Mouse (Mus musculus): ENCODE measurements around the gene Grid1. TPM values are rescaled to one million over a fixed set of nuclear protein-coding genes. Genes with fewer than 3 reads are reported as not detected.

Grid1 gene
- polyA plus RNA-seq, 1 experiment = 0.24 TPM

DNA sequence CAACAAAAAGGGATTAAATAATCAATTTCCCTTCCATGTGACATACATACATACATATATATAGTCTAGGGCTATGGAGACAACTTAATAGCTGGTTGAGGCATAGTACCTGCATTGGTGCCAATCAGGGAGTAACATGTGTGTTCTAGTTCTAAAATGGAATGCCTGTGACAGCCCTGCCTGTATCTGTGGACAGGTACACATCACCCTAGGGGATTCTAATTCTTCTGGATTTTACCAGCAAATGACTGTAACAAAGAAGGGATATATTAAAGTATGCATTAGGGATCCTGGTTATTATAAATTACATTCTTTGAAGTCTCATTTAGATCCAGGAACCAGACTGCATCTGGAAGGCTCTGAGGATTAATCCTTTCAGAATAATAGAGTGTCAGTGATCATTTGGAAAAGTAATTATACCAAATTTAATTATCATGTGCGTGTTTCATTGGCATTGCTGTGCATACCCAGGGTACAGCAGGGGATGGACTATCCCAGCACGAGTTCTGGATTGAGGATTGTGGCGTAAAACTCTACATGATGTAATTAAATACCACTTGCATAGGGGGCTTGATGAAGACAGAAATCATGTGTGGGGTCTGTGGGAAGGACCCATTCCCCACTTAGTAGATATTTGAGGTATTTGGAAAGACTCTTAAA lies 584.5 kb downstream of the Grid1 start:
- Histone ChIP-seq H3K36me3 (ENCODE audit: control insufficient read depth, insufficient read depth, low read length, poor library complexity, severe bottlenecking) (no peaks in the 10 kb centered on the region), H3K27me3 (ENCODE audit: control insufficient read depth, insufficient read depth, low read length, poor library complexity, severe bottlenecking) (no peaks in the 10 kb centered on the region; the same call in 1 of the 2 replicates), H3K4me1 (ENCODE audit: control insufficient read depth, insufficient read depth, low read length) (no peaks in the 10 kb centered on the region), H3K9me3 (replicated peaks; ENCODE audit: control insufficient read depth, insufficient read depth, low read length, poor library complexity, severe bottlenecking) (no peaks in the 10 kb centered on the region), H3K27ac (ENCODE audit: insufficient read depth, low read length) (no peak overlapping the region), H3K4me3 (ENCODE audit: low read depth, low read length) (no peak overlapping the region), H3K9ac (ENCODE audit: low read depth, poor library complexity, severe bottlenecking) (no peak overlapping the region)
- TF ChIP-seq EP300 (IDR thresholded peaks at IDR 0.05; ENCODE audit: insufficient read depth, low read depth, low read length) (no peak), POLR2A (IDR thresholded peaks at IDR 0.05; ENCODE audit: insufficient read depth, low read length) (no peak), CTCF (IDR thresholded peaks at IDR 0.05; ENCODE audit: low read depth, low read length) (no peak)

DNA sequence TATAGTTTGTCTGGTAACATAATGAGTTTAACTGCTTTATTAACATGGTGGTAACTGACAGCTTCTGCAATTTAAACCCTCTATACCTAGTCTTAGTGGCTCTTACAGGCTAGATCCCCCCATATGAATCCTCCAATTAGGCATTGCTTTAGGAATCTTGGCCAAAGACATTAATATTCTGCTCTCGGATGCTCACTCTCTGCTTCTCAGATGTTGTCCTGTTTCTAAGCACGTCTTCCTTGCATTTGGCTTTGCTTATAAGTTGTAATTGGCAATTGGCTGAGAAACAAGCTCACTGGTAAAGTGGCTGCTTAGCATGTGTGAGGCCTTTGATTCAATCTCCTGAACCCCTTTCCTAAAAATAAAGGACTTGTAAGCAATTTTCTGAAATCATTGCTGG lies 610.4 kb downstream of the Grid1 start:
- H3K27me3 ChIP-seq (ENCODE audit: control insufficient read depth, insufficient read depth, low read length, poor library complexity, severe bottlenecking) = no peaks in the 10 kb centered on the region
- H3K9ac ChIP-seq (ENCODE audit: low read depth, poor library complexity, severe bottlenecking) = no peak overlapping the region
- TF ChIP-seq CTCF (IDR thresholded peaks at IDR 0.05; ENCODE audit: low read depth, low read length) (no peak), POLR2A (IDR thresholded peaks at IDR 0.05; ENCODE audit: insufficient read depth, low read length) (no peak), EP300 (IDR thresholded peaks at IDR 0.05; ENCODE audit: insufficient read depth, low read depth, low read length) (no peak)
- no peak overlapping the region for H3K27ac ChIP-seq (ENCODE audit: insufficient read depth, low read length)
- no peaks in the 10 kb centered on the region for H3K4me1 ChIP-seq (ENCODE audit: control insufficient read depth, insufficient read depth, low read length)
- 0 out of 2 replicates have a peak, but pooled peaks cover 3% of the 10 kb centered on the region for H3K9me3 ChIP-seq (replicated peaks; ENCODE audit: control insufficient read depth, insufficient read depth, low read length, poor library complexity, severe bottlenecking)
- no peak overlapping the region for H3K4me3 ChIP-seq (ENCODE audit: low read depth, low read length)
- no peaks in the 10 kb centered on the region for H3K36me3 ChIP-seq (ENCODE audit: control insufficient read depth, insufficient read depth, low read length, poor library complexity, severe bottlenecking)

- no peaks in the 10 kb centered on the region for H3K4me1 ChIP-seq (ENCODE audit: control insufficient read depth, insufficient read depth, low read length)
- TF ChIP-seq CTCF (IDR thresholded peaks at IDR 0.05; ENCODE audit: low read depth, low read length) (no peak), EP300 (IDR thresholded peaks at IDR 0.05; ENCODE audit: insufficient read depth, low read depth, low read length) (no peak), POLR2A (IDR thresholded peaks at IDR 0.05; ENCODE audit: insufficient read depth, low read length) (no peak)
Measured at GRCm38 (mm10) chr14:35453702-35454101, 633.8 kb downstream of the Grid1 start.

DNA sequence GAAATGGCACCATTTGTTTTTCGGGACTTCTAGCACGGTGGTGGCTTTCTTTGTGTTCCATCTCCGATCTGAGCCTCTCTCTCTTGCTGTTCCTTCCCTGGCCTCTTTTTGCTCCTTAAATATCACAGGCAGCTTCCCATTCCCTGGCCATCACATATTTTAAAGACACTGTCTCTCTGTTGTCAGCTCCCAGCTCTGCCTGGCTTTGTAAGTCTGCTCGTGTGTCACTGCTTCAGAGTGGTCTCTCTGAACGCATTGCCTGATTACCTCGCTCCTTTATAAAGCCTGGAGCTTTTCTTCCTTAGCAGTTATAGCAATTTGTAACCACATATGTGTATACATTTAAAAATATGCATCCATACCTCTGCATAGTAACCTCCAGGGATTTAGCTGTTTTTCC lies 648.3 kb downstream of the Grid1 start:
- no peaks in the 10 kb centered on the region for H3K9me3 ChIP-seq (replicated peaks; ENCODE audit: control insufficient read depth, insufficient read depth, low read length, poor library complexity, severe bottlenecking)
- no peaks in the 10 kb centered on the region for H3K27me3 ChIP-seq (ENCODE audit: control insufficient read depth, insufficient read depth, low read length, poor library complexity, severe bottlenecking)
- H3K9ac ChIP-seq (ENCODE audit: low read depth, poor library complexity, severe bottlenecking) = no peak overlapping the region
- no peak overlapping the region for H3K4me3 ChIP-seq (ENCODE audit: low read depth, low read length)
- H3K27ac ChIP-seq (ENCODE audit: insufficient read depth, low read length) = no peak overlapping the region
- no peaks in the 10 kb centered on the region for H3K36me3 ChIP-seq (ENCODE audit: control insufficient read depth, insufficient read depth, low read length, poor library complexity, severe bottlenecking)
- H3K4me1 ChIP-seq (ENCODE audit: control insufficient read depth, insufficient read depth, low read length) = no peaks in the 10 kb centered on the region
- no peak for TF ChIP-seq CTCF (IDR thresholded peaks at IDR 0.05; ENCODE audit: low read depth, low read length)

More at GRCm38 (mm10) chr14:35453702-35454101, 633.8 kb downstream of the Grid1 start:
- Histone ChIP-seq H3K9ac (ENCODE audit: low read depth, poor library complexity, severe bottlenecking) (no peak overlapping the region), H3K27me3 (ENCODE audit: control insufficient read depth, insufficient read depth, low read length, poor library complexity, severe bottlenecking) (no peaks in the 10 kb centered on the region), H3K36me3 (ENCODE audit: control insufficient read depth, insufficient read depth, low read length, poor library complexity, severe bottlenecking) (no peaks in the 10 kb centered on the region), H3K9me3 (replicated peaks; ENCODE audit: control insufficient read depth, insufficient read depth, low read length, poor library complexity, severe bottlenecking) (no peaks in the 10 kb centered on the region), H3K4me3 (ENCODE audit: low read depth, low read length) (no peak overlapping the region), H3K27ac (ENCODE audit: insufficient read depth, low read length) (no peak overlapping the region)

GRCm38 (mm10) chr14:35486017-35486416 lies 666.1 kb downstream of the Grid1 start:
- Histone ChIP-seq H3K9ac (ENCODE audit: low read depth, poor library complexity, severe bottlenecking) (no peak overlapping the region), H3K36me3 (ENCODE audit: control insufficient read depth, insufficient read depth, low read length, poor library complexity, severe bottlenecking) (no peaks in the 10 kb centered on the region), H3K27me3 (ENCODE audit: control insufficient read depth, insufficient read depth, low read length, poor library complexity, severe bottlenecking) (no peaks in the 10 kb centered on the region), H3K4me1 (ENCODE audit: control insufficient read depth, insufficient read depth, low read length) (no peaks in the 10 kb centered on the region), H3K4me3 (ENCODE audit: low read depth, low read length) (no peak overlapping the region), H3K9me3 (replicated peaks; ENCODE audit: control insufficient read depth, insufficient read depth, low read length, poor library complexity, severe bottlenecking) (no peaks in the 10 kb centered on the region), H3K27ac (ENCODE audit: insufficient read depth, low read length) (no peak overlapping the region)
- TF ChIP-seq EP300 (IDR thresholded peaks at IDR 0.05; ENCODE audit: insufficient read depth, low read depth, low read length) (no peak), CTCF (IDR thresholded peaks at IDR 0.05; ENCODE audit: low read depth, low read length) (no peak), POLR2A (IDR thresholded peaks at IDR 0.05; ENCODE audit: insufficient read depth, low read length) (no peak)

GRCm38 (mm10) chr14:35502324-35502723 lies 682.4 kb downstream of the Grid1 start:
- no peak overlapping the region for H3K27ac ChIP-seq (ENCODE audit: insufficient read depth, low read length)
- H3K9ac ChIP-seq (ENCODE audit: low read depth, poor library complexity, severe bottlenecking) = no peak overlapping the region
- H3K4me1 ChIP-seq (ENCODE audit: control insufficient read depth, insufficient read depth, low read length) = no peaks in the 10 kb centered on the region
- TF ChIP-seq CTCF (IDR thresholded peaks at IDR 0.05; ENCODE audit: low read depth, low read length) (no peak), EP300 (IDR thresholded peaks at IDR 0.05; ENCODE audit: insufficient read depth, low read depth, low read length) (no peak), POLR2A (IDR thresholded peaks at IDR 0.05; ENCODE audit: insufficient read depth, low read length) (no peak)
- no peak overlapping the region for H3K4me3 ChIP-seq (ENCODE audit: low read depth, low read length)
- no peaks in the 10 kb centered on the region for H3K36me3 ChIP-seq (ENCODE audit: control insufficient read depth, insufficient read depth, low read length, poor library complexity, severe bottlenecking)
- H3K9me3 ChIP-seq (replicated peaks; ENCODE audit: control insufficient read depth, insufficient read depth, low read length, poor library complexity, severe bottlenecking) = no peaks in the 10 kb centered on the region
- no peaks in the 10 kb centered on the region for H3K27me3 ChIP-seq (ENCODE audit: control insufficient read depth, insufficient read depth, low read length, poor library complexity, severe bottlenecking)
